In genomic region chr11:28693303-28693702, GRCm38 (mm10) we compare ENCODE assay signal across 10 mouse cellular contexts.
DNase-seq lines count a peak whose midpoint lies in the region; ATAC-seq and TF ChIP-seq lines count a peak whose summit lies in the region.
"Had no signal": no experiment of that assay in that cellular context is flagged by ENCODE, and none has a peak within 500 bp of the region (broad histone marks: within the 10 kb centered on the region; RNA-seq: fewer than 3 reads in every experiment).

No protein-coding gene starts in this region.

- H3K27me3 ChIP-seq in hindbrain, embryonic 14.5 days (ENCODE audit: control insufficient read depth, insufficient read depth, low read length) = no peaks in the 10 kb centered on the region
- no peaks in the 10 kb centered on the region for H3K27me3 ChIP-seq in hindbrain, embryonic 12.5 days
- no peaks in the 10 kb centered on the region for H3K27me3 ChIP-seq in stomach, embryonic 14.5 days (ENCODE audit: control insufficient read depth, insufficient read depth, low read length)
- H3K27me3 ChIP-seq in stomach, postnatal 0 days (ENCODE audit: control insufficient read depth, insufficient read depth, low read length) = no peaks in the 10 kb centered on the region

- H3K9me3 ChIP-seq in hindbrain, embryonic 14.5 days (ENCODE audit: control insufficient read depth, low read length) = no peaks in the 10 kb centered on the region
- H3K9me3 ChIP-seq in hindbrain, embryonic 12.5 days (replicated peaks) = no peaks in the 10 kb centered on the region
- no peaks in the 10 kb centered on the region for H3K9me3 ChIP-seq in stomach, embryonic 14.5 days (ENCODE audit: control insufficient read depth, low read depth, low read length)
- H3K9me3 ChIP-seq in stomach, postnatal 0 days (ENCODE audit: control insufficient read depth, low read length) = no peaks in the 10 kb centered on the region

- peak; percentile 16 for DNase-seq in embryo, embryonic 11 days
- DNase-seq in embryo, embryonic 10.5 days (ENCODE audit: low spot score) = no peak
- DNase-seq in hindbrain, embryonic 14.5 days (ENCODE audit: low spot score) = no peak
- DNase-seq in stomach, postnatal 0 days (ENCODE audit: low spot score) = no peak
- peak; percentile 44 for DNase-seq in retina, postnatal 1 day
- DNase-seq in B cell, adult 2 months = no peak
- DNase-seq: cerebellum, adult 11 months; lung, postnatal 4 days had no signal

- H3K27ac ChIP-seq in hindbrain, embryonic 14.5 days = peak overlapping the region; percentile 58; the same call in 1 of the 2 replicates
- H3K27ac ChIP-seq in hindbrain, embryonic 12.5 days = no peak overlapping the region
- peak overlapping the region; percentile 52 for H3K27ac ChIP-seq in stomach, embryonic 14.5 days (ENCODE audit: low read length)
- H3K27ac ChIP-seq in stomach, postnatal 0 days (replicated peaks) = no peak overlapping the region

- H3K4me3 ChIP-seq in hindbrain, embryonic 14.5 days (replicated peaks; ENCODE audit: low read length) = no peak overlapping the region
- no peak overlapping the region for H3K4me3 ChIP-seq in hindbrain, embryonic 12.5 days
- H3K4me3 ChIP-seq in stomach, embryonic 14.5 days (ENCODE audit: low read depth, low read length) = no peak overlapping the region
- H3K4me3 ChIP-seq in stomach, postnatal 0 days (ENCODE audit: low read depth, low read length) = no peak overlapping the region

- TF ChIP-seq EP300 in stomach, postnatal 0 days (optimal IDR thresholded peaks at IDR 0.05) = no peak

- no peak overlapping the region for H3K9ac ChIP-seq in hindbrain, embryonic 14.5 days
- no peak overlapping the region for H3K9ac ChIP-seq in hindbrain, embryonic 12.5 days
- no peak overlapping the region for H3K9ac ChIP-seq in stomach, embryonic 14.5 days (replicated peaks; ENCODE audit: low read depth, low read length)
- no peak overlapping the region for H3K9ac ChIP-seq in stomach, postnatal 0 days (ENCODE audit: low read length)

- H3K4me2 ChIP-seq in hindbrain, embryonic 14.5 days (replicated peaks) = no peak overlapping the region
- H3K4me2 ChIP-seq in hindbrain, embryonic 12.5 days (replicated peaks) = no peak overlapping the region
- no peak overlapping the region for H3K4me2 ChIP-seq in stomach, embryonic 14.5 days (replicated peaks; ENCODE audit: low read depth, low read length)
- H3K4me2 ChIP-seq in stomach, postnatal 0 days (replicated peaks; ENCODE audit: low read depth) = no peak overlapping the region

- no peak for ATAC-seq in hindbrain, embryonic 14.5 days (ENCODE audit: low FRiP score)
- no peak for ATAC-seq in hindbrain, embryonic 12.5 days (ENCODE audit: low FRiP score)
- no peak for ATAC-seq in stomach, embryonic 14.5 days (ENCODE audit: insufficient number of reproducible peaks, insufficient read depth, low FRiP score, low read depth)
- ATAC-seq in stomach, postnatal 0 days (ENCODE audit: low FRiP score, low TSS enrichment) = no peak

- no peaks in the 10 kb centered on the region for H3K36me3 ChIP-seq in hindbrain, embryonic 14.5 days (replicated peaks; ENCODE audit: control insufficient read depth, insufficient read depth)
- H3K36me3 ChIP-seq in hindbrain, embryonic 12.5 days = no peaks in the 10 kb centered on the region
- no peaks in the 10 kb centered on the region for H3K36me3 ChIP-seq in stomach, embryonic 14.5 days (ENCODE audit: control insufficient read depth, insufficient read depth, low read length)
- H3K36me3 ChIP-seq in stomach, postnatal 0 days (ENCODE audit: control insufficient read depth, insufficient read depth, low read length) = no peaks in the 10 kb centered on the region

- peaks cover 7% of the 10 kb centered on the region for H3K4me1 ChIP-seq in hindbrain, embryonic 14.5 days (replicated peaks; ENCODE audit: control insufficient read depth, insufficient read depth, low read length)
- peaks cover 9% of the 10 kb centered on the region; the same call in 1 of the 2 replicates for H3K4me1 ChIP-seq in hindbrain, embryonic 12.5 days
- H3K4me1 ChIP-seq in stomach, embryonic 14.5 days (ENCODE audit: control insufficient read depth, insufficient read depth, low read length) = no peaks in the 10 kb centered on the region
- no peaks in the 10 kb centered on the region for H3K4me1 ChIP-seq in stomach, postnatal 0 days (replicated peaks; ENCODE audit: control insufficient read depth, insufficient read depth)

- TF ChIP-seq CTCF in stomach, postnatal 0 days (IDR thresholded peaks at IDR 0.05; ENCODE audit: low read depth) = no peak

- 55% methylated on average over 1 of the region's 1 CpGs for WGBS in hindbrain, embryonic 14.5 days
- 48% methylated on average over 1 of the region's 1 CpGs for WGBS in hindbrain, embryonic 12.5 days
- 39% methylated on average over 1 of the region's 1 CpGs for WGBS in stomach, embryonic 14.5 days
- WGBS in stomach, postnatal 0 days = 20% methylated on average over 1 of the region's 1 CpGs

Comparison
In these comparisons a context has a peak if more than half of its experiments do, and no peak if none do; other contexts are left out.
1. DNase-seq: peak in embryo, embryonic 11 days (single experiment) and retina, postnatal 1 day (single experiment); none in embryo, embryonic 10.5 days (single experiment), hindbrain, embryonic 14.5 days (single experiment), stomach, postnatal 0 days (single experiment) and B cell, adult 2 months (0 of 2).
2. H3K27ac ChIP-seq: peak in hindbrain, embryonic 14.5 days (single experiment) and stomach, embryonic 14.5 days (single experiment); none in hindbrain, embryonic 12.5 days (single experiment) and stomach, postnatal 0 days (single experiment).